27 mouse cellular contexts compared by ENCODE assay signal in the genomic region with DNA sequence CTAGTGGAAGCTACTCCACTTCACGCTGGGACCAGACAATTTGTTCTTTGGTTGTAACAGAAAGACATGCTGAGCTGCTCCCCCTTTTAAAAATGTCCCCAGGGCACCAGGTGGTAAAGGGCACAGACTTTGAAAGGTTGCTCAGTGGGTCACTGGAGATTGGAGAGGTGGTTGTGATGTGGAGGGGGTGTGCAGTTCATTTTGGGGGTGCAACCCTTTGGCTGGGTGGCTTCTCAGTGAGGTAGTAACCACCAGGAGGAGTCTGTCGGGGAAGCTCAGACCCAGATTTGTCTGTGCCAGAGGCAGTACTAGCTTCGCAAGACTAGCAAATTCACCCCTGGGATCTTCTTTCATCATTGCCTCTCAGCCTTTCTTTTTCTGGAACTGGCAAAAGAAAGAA.
A peak's percentile ranks its signal among the peaks of the same experiment; 100 is the strongest.
DNase-seq lines count a peak whose midpoint lies in the region; ATAC-seq and TF ChIP-seq lines count a peak whose summit lies in the region.
"Had no signal": no experiment of that assay in that cellular context is flagged by ENCODE, and none has a peak within 500 bp of the region (broad histone marks: within the 10 kb centered on the region; RNA-seq: fewer than 3 reads in every experiment).

No protein-coding gene starts in this region.

- intact Hi-C loops in heart, postnatal 25 days (cut with DNase I) = no loop called here

- H3K4me1 ChIP-seq in hindbrain, postnatal 0 days (ENCODE audit: insufficient read depth, low read length) = no peaks in the 10 kb centered on the region
- peaks cover 19% of the 10 kb centered on the region for H3K4me1 ChIP-seq in hindbrain, embryonic 13.5 days (replicated peaks)
- H3K4me1 ChIP-seq in lung, postnatal 0 days (ENCODE audit: insufficient read depth, low read depth, low read length) = no peaks in the 10 kb centered on the region
- peaks cover 33% of the 10 kb centered on the region for H3K4me1 ChIP-seq in limb, embryonic 13.5 days
- H3K4me1 ChIP-seq: intestine, embryonic 15.5 days; liver, embryonic 15.5 days had no signal

- no peak overlapping the region for H3K4me3 ChIP-seq in hindbrain, postnatal 0 days (ENCODE audit: low read length)
- H3K4me3 ChIP-seq in hindbrain, embryonic 13.5 days = no peak overlapping the region
- H3K4me3 ChIP-seq in lung, postnatal 0 days (ENCODE audit: low read depth, low read length) = no peak overlapping the region
- no peak overlapping the region for H3K4me3 ChIP-seq in limb, embryonic 13.5 days
- H3K4me3 ChIP-seq: embryonic facial prominence, embryonic 13.5 days; erythroblast, embryonic 14.5 days; forebrain, embryonic 12.5 days; heart, embryonic 13.5 days; intestine, embryonic 15.5 days; liver, embryonic 15.5 days; megakaryocyte, embryonic 14.5 days; midbrain, embryonic 13.5 days had no signal

- TF ChIP-seq EP300 in lung, postnatal 0 days (IDR thresholded peaks at IDR 0.05) = no peak

- TF ChIP-seq CTCF in hindbrain, postnatal 0 days (IDR thresholded peaks at IDR 0.05; ENCODE audit: low read depth) = no peak
- peak; percentile 18; the same call in 1 of the 2 replicates for TF ChIP-seq CTCF in lung, postnatal 0 days (IDR thresholded peaks at IDR 0.05)

- no peak overlapping the region for H3K27ac ChIP-seq in hindbrain, postnatal 0 days
- no peak overlapping the region for H3K27ac ChIP-seq in hindbrain, embryonic 13.5 days
- peak overlapping the region; percentile 66; the same call in 1 of the 2 replicates for H3K27ac ChIP-seq in lung, postnatal 0 days (ENCODE audit: low read length)
- H3K27ac ChIP-seq in limb, embryonic 13.5 days = no peak overlapping the region
- H3K27ac ChIP-seq: embryonic facial prominence, embryonic 13.5 days; forebrain, embryonic 12.5 days; heart, embryonic 13.5 days; intestine, embryonic 15.5 days; liver, embryonic 15.5 days; midbrain, embryonic 13.5 days had no signal

- WGBS in hindbrain, postnatal 0 days = 35% methylated on average over 3 of the region's 3 CpGs
- WGBS in hindbrain, embryonic 13.5 days = 46% methylated on average over 3 of the region's 3 CpGs
- 70% methylated on average over 3 of the region's 3 CpGs for WGBS in lung, postnatal 0 days
- WGBS in limb, embryonic 13.5 days = 59% methylated on average over 3 of the region's 3 CpGs

- no peaks in the 10 kb centered on the region for H3K36me3 ChIP-seq in hindbrain, postnatal 0 days (ENCODE audit: insufficient read depth, low read length)
- H3K36me3 ChIP-seq in hindbrain, embryonic 13.5 days = no peaks in the 10 kb centered on the region
- H3K36me3 ChIP-seq in lung, postnatal 0 days (ENCODE audit: insufficient read depth, low read length) = no peaks in the 10 kb centered on the region
- H3K36me3 ChIP-seq in limb, embryonic 13.5 days = no peaks in the 10 kb centered on the region
- H3K36me3 ChIP-seq: embryonic facial prominence, embryonic 13.5 days; forebrain, embryonic 12.5 days; heart, embryonic 13.5 days; intestine, embryonic 15.5 days; liver, embryonic 15.5 days; midbrain, embryonic 13.5 days had no signal

- no peaks in the 10 kb centered on the region for H3K27me3 ChIP-seq in hindbrain, postnatal 0 days (ENCODE audit: insufficient read depth, low read length)
- H3K27me3 ChIP-seq in hindbrain, embryonic 13.5 days = no peaks in the 10 kb centered on the region
- H3K27me3 ChIP-seq in lung, postnatal 0 days (replicated peaks; ENCODE audit: insufficient read depth, low read length) = no peaks in the 10 kb centered on the region
- H3K27me3 ChIP-seq in limb, embryonic 13.5 days = no peaks in the 10 kb centered on the region
- H3K27me3 ChIP-seq: embryonic facial prominence, embryonic 13.5 days; forebrain, embryonic 12.5 days; heart, embryonic 13.5 days; intestine, embryonic 15.5 days; liver, embryonic 15.5 days; midbrain, embryonic 13.5 days had no signal

- DNase-seq in heart, adult 18-20 months = peak; percentile 12 to 33
- DNase-seq in heart, postnatal 25 days (ENCODE audit: low spot score) = no peak
- DNase-seq in hindbrain, postnatal 0 days (ENCODE audit: low spot score) = peak; percentile 35
- peak; percentile 44 for DNase-seq in lung, postnatal 0 days (ENCODE audit: low spot score)
- DNase-seq in lung, postnatal 14 days = no peak
- no peak for DNase-seq in ovary, postnatal 36 days (ENCODE audit: low spot score)
- DNase-seq: adrenal gland, postnatal 25 days; B cell, adult 2 months; cerebellum, adult 11-12 months; cerebellum, adult 9-11 months; kidney, adult 9 months; kidney, postnatal 10 days; layer of hippocampus, postnatal 36 days; left cerebral cortex, postnatal 4 days; right cerebral cortex, adult 18-20 months; spleen, adult 18-20 months; thymus, postnatal 14 days had no signal

- ATAC-seq in hindbrain, postnatal 0 days = no peak
- ATAC-seq in hindbrain, embryonic 13.5 days (ENCODE audit: low FRiP score) = no peak
- ATAC-seq in lung, postnatal 0 days = no peak; the same call in 1 of the 2 replicates
- ATAC-seq in limb, embryonic 13.5 days (ENCODE audit: low FRiP score, low read depth) = 0 out of 2 replicates have a peak, but pooled peaks have one; percentile 31
- ATAC-seq: intestine, embryonic 15.5 days; midbrain, embryonic 13.5 days had no signal

- no peak overlapping the region for H3K9ac ChIP-seq in hindbrain, postnatal 0 days (replicated peaks; ENCODE audit: low read length)
- no peak overlapping the region for H3K9ac ChIP-seq in hindbrain, embryonic 13.5 days
- no peak overlapping the region for H3K9ac ChIP-seq in lung, postnatal 0 days (replicated peaks; ENCODE audit: low read depth)
- no peak overlapping the region for H3K9ac ChIP-seq in limb, embryonic 13.5 days
- H3K9ac ChIP-seq: embryonic facial prominence, embryonic 13.5 days; forebrain, embryonic 12.5 days; heart, embryonic 13.5 days; intestine, embryonic 15.5 days; liver, embryonic 15.5 days; midbrain, embryonic 13.5 days had no signal

- H3K4me2 ChIP-seq in hindbrain, postnatal 0 days (ENCODE audit: low read depth, low read length) = no peak overlapping the region
- H3K4me2 ChIP-seq in hindbrain, embryonic 13.5 days = no peak overlapping the region
- H3K4me2 ChIP-seq in lung, postnatal 0 days (replicated peaks; ENCODE audit: low read depth, low read length) = no peak overlapping the region
- H3K4me2 ChIP-seq in limb, embryonic 13.5 days (replicated peaks) = no peak overlapping the region
- H3K4me2 ChIP-seq: embryonic facial prominence, embryonic 13.5 days; forebrain, embryonic 12.5 days; heart, embryonic 13.5 days; intestine, embryonic 15.5 days; liver, embryonic 15.5 days; midbrain, embryonic 13.5 days had no signal

- no peaks in the 10 kb centered on the region for H3K9me3 ChIP-seq in hindbrain, postnatal 0 days (ENCODE audit: low read length)
- no peaks in the 10 kb centered on the region for H3K9me3 ChIP-seq in hindbrain, embryonic 13.5 days
- H3K9me3 ChIP-seq in lung, postnatal 0 days (ENCODE audit: low read length) = no peaks in the 10 kb centered on the region
- H3K9me3 ChIP-seq in limb, embryonic 13.5 days = no peaks in the 10 kb centered on the region
- H3K9me3 ChIP-seq: embryonic facial prominence, embryonic 13.5 days; forebrain, embryonic 12.5 days; heart, embryonic 13.5 days; intestine, embryonic 15.5 days; liver, embryonic 15.5 days; megakaryocyte, embryonic 14.5 days; midbrain, embryonic 13.5 days had no signal

Comparison
In these comparisons a context has a peak if more than half of its experiments do, and no peak if none do; other contexts are left out.
1. DNase-seq: peak in heart, adult 18-20 months (2 of 2), hindbrain, postnatal 0 days (single experiment) and lung, postnatal 0 days (single experiment); none in heart, postnatal 25 days (single experiment), lung, postnatal 14 days (single experiment) and ovary, postnatal 36 days (single experiment).